Mouse (Mus musculus): ENCODE data around the gene Celsr1. TPM values are rescaled to one million over a fixed set of nuclear protein-coding genes. Genes with fewer than 3 reads are reported as not detected.

The Celsr1 gene
- total and polyA plus RNA-seq, 3 experiments, result not detected

- dilution Hi-C loops (cut with MboI; ENCODE audit: extremely low pct_ligation_motif_present, extremely low pct_unique_long_range_greater_than_20kb, low sequenced_read_pairs), result no loop called here
- no peak overlapping the region for H3K27ac ChIP-seq (ENCODE audit: insufficient read depth, low read depth)
- peak; percentile 19 for DNase-seq (ENCODE audit: extremely low read depth)
These were observed 25.9 kb downstream of the Celsr1 start for GRCm38 (mm10) chr15:86007690-86008121.

GRCm38 (mm10) chr15:86005691-86006525 lies 27.7 kb downstream of the Celsr1 start:
- no peak for DNase-seq (ENCODE audit: extremely low read depth)
- Histone ChIP-seq H3K4me2 (ENCODE audit: insufficient read depth, low read depth, poor library complexity, severe bottlenecking) (no peak overlapping the region), H3K9me3 (replicated peaks; ENCODE audit: low read length) (no peaks in the 10 kb centered on the region), H3K27me3 (replicated peaks) (peaks cover 5% of the 10 kb centered on the region), H3K4me1 (ENCODE audit: control insufficient read depth in 1 of 2, insufficient read depth in 2 of 2) (peaks cover 0 to 13% of the 10 kb centered on the region in 2 experiments; a peak in 2 of 4 replicates), H3K4me3 (replicated peaks in 1 of 3; ENCODE audit: low read depth in 2 of 3, low read length in 2 of 3, poor library complexity in 1 of 3) (no peak overlapping the region), H3K79me2 (replicated peaks; ENCODE audit: control insufficient read depth, extremely low read depth, insufficient read depth, poor library complexity, severe bottlenecking) (no peaks in the 10 kb centered on the region), H3K9ac (ENCODE audit: insufficient read depth, low read depth) (no peak overlapping the region), H3K27ac (ENCODE audit: insufficient read depth, low read depth) (no peak overlapping the region), H3K36me3 (replicated peaks in 1 of 2; ENCODE audit: control insufficient read depth in 1 of 2, insufficient read depth in 1 of 2, low read length in 1 of 2) (no peaks in the 10 kb centered on the region)
- dilution Hi-C loops (cut with MboI; ENCODE audit: extremely low pct_ligation_motif_present, extremely low pct_unique_long_range_greater_than_20kb, low sequenced_read_pairs), result no loop called here
- in situ Hi-C loops (cut with MboI; ENCODE audit: low pct_ligation_motif_present, low pct_unique_long_range_greater_than_20kb, low sequenced_read_pairs), result loop anchor here (25.0 kb wide), 1 partner anchor 394 kb away; no protein-coding TSS in a partner anchor
- no peak for TF ChIP-seq IRF4 (IDR thresholded peaks at IDR 0.05; ENCODE audit: low read depth, low read length)
- TF ChIP-seq ZKSCAN1 (IDR thresholded peaks at IDR 0.05; ENCODE audit: borderline replicate concordance, low read depth, low read length), result no peak
- no peak for TF ChIP-seq ELF1 (IDR thresholded peaks at IDR 0.05; ENCODE audit: low read depth, low read length)
- no peak for TF ChIP-seq CTCF (conservative IDR thresholded peaks at IDR 0.05 in 1 of 2, IDR thresholded peaks at IDR 0.05 in 1 of 2; ENCODE audit: low read depth in 2 of 2, low read length in 2 of 2)
- TF ChIP-seq MAFK (IDR thresholded peaks at IDR 0.05; ENCODE audit: insufficient replicate concordance, low read length), result no peak
- TF ChIP-seq KAT2A (IDR thresholded peaks at IDR 0.05; ENCODE audit: insufficient replicate concordance, low read length), result no peak
- no peak for TF ChIP-seq MAX (IDR thresholded peaks at IDR 0.05; ENCODE audit: low read length)
- TF ChIP-seq BHLHE40 (IDR thresholded peaks at IDR 0.05; ENCODE audit: low read depth, low read length), result no peak
- no peak for TF ChIP-seq MYC (IDR thresholded peaks at IDR 0.05; ENCODE audit: low read depth, low read length)
- no peak for TF ChIP-seq ZC3H11A (IDR thresholded peaks at IDR 0.05; ENCODE audit: low read depth, low read length)
- no peak for TF ChIP-seq USF2 (conservative IDR thresholded peaks at IDR 0.05; ENCODE audit: low read depth, low read length)
- no peak for TF ChIP-seq SMC3 (IDR thresholded peaks at IDR 0.05; ENCODE audit: low read depth, low read length)
- no peak for TF ChIP-seq MAZ (IDR thresholded peaks at IDR 0.05; ENCODE audit: low read depth, low read length)
- TF ChIP-seq POLR2AphosphoS2 (IDR thresholded peaks at IDR 0.05; ENCODE audit: low read depth, low read length), result no peak
- TF ChIP-seq POLR2A (IDR thresholded peaks at IDR 0.05; ENCODE audit: low read depth, low read length), result no peak
- no peak for TF ChIP-seq ZNF384 (IDR thresholded peaks at IDR 0.05; ENCODE audit: low read depth, low read length)
- TF ChIP-seq TBP (conservative IDR thresholded peaks at IDR 0.05; ENCODE audit: low read depth, low read length), result no peak
- no peak for TF ChIP-seq E2F4 (IDR thresholded peaks at IDR 0.05; ENCODE audit: insufficient replicate concordance, low read depth, low read length)
- TF ChIP-seq HCFC1 (IDR thresholded peaks at IDR 0.05; ENCODE audit: low read depth, low read length), result no peak

More at GRCm38 (mm10) chr15:86007690-86008121, 25.9 kb downstream of the Celsr1 start:
- Histone ChIP-seq H3K4me3 (replicated peaks in 1 of 3; ENCODE audit: low read depth in 2 of 3, low read length in 2 of 3, poor library complexity in 1 of 3) (no peak overlapping the region), H3K9ac (ENCODE audit: insufficient read depth, low read depth) (no peak overlapping the region), H3K79me2 (replicated peaks; ENCODE audit: control insufficient read depth, extremely low read depth, insufficient read depth, poor library complexity, severe bottlenecking) (no peaks in the 10 kb centered on the region), H3K4me2 (ENCODE audit: insufficient read depth, low read depth, poor library complexity, severe bottlenecking) (peak overlapping the region; percentile 23; the same call in 1 of the 2 replicates), H3K36me3 (replicated peaks in 1 of 2; ENCODE audit: control insufficient read depth in 1 of 2, insufficient read depth in 1 of 2, low read length in 1 of 2) (no peaks in the 10 kb centered on the region), H3K9me3 (replicated peaks; ENCODE audit: low read length) (no peaks in the 10 kb centered on the region), H3K4me1 (ENCODE audit: control insufficient read depth in 1 of 2, insufficient read depth in 2 of 2) (peaks cover 0 to 13% of the 10 kb centered on the region in 2 experiments; a peak in 2 of 4 replicates), H3K27me3 (replicated peaks) (peaks cover 2% of the 10 kb centered on the region)
- in situ Hi-C loops (cut with MboI; ENCODE audit: low pct_ligation_motif_present, low pct_unique_long_range_greater_than_20kb, low sequenced_read_pairs), result loop anchor here (25.0 kb wide), 1 partner anchor 395 kb away; no protein-coding TSS in a partner anchor
- TF ChIP-seq BHLHE40 (IDR thresholded peaks at IDR 0.05; ENCODE audit: low read depth, low read length), result 0 out of 2 replicates have a peak, but pooled peaks have one; percentile 9
- TF ChIP-seq ELF1 (IDR thresholded peaks at IDR 0.05; ENCODE audit: low read depth, low read length), result 0 out of 2 replicates have a peak, but pooled peaks have one; percentile 32
- TF ChIP-seq POLR2A (IDR thresholded peaks at IDR 0.05; ENCODE audit: low read depth, low read length), result no peak
